Mouse (Mus musculus) c-Kit-positive CD71-positive TER-119-positive erythroid progenitor cells, embryonic 14.5 days (primary cell): ENCODE results near the gene Pan3.
A peak's percentile ranks its signal among the peaks of the same experiment; 100 is the strongest.

Experiments
- DNase-seq: peaks from one replicate; pipeline ENCODE4 v3.0.0-alpha.2; 2013; ENCODE audit warnings: low spot score

The Pan3 gene

GRCm38 (mm10) chr5:147484142-147484541, 54.2 kb downstream of the Pan3 start:
- DNase-seq, result no peak

DNA sequence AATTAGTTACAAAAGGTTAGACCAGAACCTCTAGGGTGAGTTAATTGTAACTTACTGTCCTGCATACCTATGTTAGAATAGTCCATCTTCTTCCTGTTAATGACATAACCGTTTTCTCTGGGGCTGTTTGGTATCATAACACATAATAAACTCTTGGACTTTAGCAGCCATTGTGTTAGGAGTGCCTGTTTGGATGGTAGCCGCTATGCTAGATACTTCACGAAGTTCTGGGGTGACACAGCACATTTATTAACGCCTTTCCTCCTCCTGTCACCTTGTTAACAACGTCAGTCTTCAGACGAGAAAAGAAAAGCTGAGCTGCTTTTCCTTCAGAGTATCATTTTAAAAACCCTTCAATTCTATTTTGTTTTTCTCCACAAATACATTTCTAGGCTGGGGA, 59.3 kb downstream of the Pan3 start:
- DNase-seq, result no peak

DNA sequence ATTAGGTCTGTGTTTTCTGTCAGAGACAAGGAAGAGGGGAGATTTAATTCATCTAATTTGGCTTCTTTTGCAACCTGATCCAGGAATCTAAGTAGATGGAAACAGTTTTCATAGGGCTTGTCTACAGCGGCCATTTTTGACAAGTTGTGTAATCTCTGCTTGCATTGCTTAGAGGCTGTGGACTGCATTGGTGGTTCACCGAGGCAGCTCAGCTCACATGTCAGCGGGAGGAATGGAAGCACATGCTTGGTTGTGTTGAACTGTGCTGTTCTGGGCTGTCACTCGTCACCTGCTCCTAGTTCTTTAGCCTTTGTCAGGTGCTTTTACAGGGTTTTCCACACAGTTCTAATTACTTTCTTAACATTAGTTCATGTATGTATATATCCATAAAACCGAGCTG, 60.9 kb downstream of the Pan3 start:
- DNase-seq, result no peak

GRCm38 (mm10) chr5:147492511-147492910, 62.5 kb downstream of the Pan3 start:
- peak; percentile 57 for DNase-seq

- DNase-seq, result no peak
These were observed 63.2 kb downstream of the Pan3 start for GRCm38 (mm10) chr5:147493205-147493604.

DNA sequence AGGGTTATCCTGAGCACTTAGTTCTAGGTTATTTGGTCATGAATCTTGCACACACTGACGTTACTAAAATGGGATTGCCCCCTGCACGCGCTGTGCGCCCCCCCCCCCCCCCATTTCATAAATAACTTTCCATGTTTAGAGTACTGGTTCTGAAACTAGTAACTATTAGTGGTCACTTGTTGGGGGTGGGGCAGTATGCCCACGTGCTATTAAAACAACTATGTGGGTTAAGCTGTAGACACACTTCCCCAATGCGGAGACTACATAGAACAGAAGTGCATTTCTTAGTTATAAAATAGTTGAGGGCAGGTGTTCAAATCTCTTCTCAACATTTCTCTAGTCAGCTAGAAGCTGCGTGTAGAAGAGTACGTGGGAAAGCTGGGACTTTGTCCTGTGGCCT, 63.7 kb downstream of the Pan3 start:
- no peak for DNase-seq

GRCm38 (mm10) chr5:147494388-147494787, 64.4 kb downstream of the Pan3 start:
- no peak for DNase-seq

DNA sequence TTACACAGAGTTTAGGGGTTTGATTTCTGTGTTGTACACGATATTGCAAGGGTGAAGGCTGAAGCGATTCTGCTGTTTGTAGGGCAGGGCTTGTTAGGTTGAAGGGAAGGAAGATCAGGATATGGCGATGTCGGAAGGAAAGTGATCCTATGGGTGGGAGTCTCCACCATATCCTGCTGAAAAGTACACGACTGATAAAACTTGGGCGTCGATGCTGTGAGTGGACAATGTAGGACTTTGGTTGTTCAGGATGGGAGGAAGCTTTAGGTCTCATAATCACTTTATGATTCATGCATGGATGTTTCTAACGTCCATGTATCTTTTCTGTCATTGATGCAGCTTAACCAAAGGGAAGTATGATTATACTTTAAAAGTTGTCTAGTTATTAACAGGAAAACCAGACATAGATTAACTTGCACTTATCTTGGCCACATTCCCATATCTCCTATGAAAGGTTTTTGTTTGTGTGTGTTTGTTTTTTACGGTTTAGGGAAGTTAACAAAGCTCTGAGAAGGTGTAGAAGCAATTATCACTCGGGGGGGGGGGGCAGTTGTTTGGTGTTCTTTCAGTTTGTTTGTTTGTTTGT, 64.9 kb downstream of the Pan3 start:
- no peak for DNase-seq

DNA sequence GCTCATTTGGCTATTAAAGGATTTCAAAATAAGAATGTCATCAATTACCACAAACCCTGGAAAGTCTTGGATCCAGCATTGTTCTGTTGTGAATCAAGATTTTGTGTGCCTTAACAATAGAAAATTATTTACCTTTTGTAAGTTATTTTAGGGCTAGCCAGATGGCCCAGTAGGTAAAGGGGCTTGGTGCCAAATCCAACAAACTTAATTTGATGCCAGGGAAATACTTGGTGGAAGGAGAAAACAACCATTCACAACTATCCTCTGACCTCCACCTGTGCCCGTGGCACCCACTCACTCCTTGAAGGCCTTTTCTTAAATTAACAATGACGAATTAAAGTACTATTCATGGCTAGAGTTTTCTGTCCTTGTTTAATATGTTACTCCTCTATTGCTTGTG, 66.0 kb downstream of the Pan3 start:
- DNase-seq, result no peak

GRCm38 (mm10) chr5:147496921-147497320, 67.0 kb downstream of the Pan3 start:
- DNase-seq, result no peak

- no peak for DNase-seq
These were observed 67.8 kb downstream of the Pan3 start for GRCm38 (mm10) chr5:147497714-147498113.

- no peak for DNase-seq
These were observed 71.6 kb downstream of the Pan3 start for GRCm38 (mm10) chr5:147501456-147501998.

- DNase-seq, result no peak
These were observed 73.0 kb downstream of the Pan3 start for GRCm38 (mm10) chr5:147502921-147503320.

GRCm38 (mm10) chr5:147511350-147511749, 81.4 kb downstream of the Pan3 start:
- no peak for DNase-seq

GRCm38 (mm10) chr5:147527006-147527405, 97.0 kb downstream of the Pan3 start:
- DNase-seq, result no peak

- DNase-seq, result no peak
These were observed 97.8 kb downstream of the Pan3 start for GRCm38 (mm10) chr5:147527788-147528187.

DNA sequence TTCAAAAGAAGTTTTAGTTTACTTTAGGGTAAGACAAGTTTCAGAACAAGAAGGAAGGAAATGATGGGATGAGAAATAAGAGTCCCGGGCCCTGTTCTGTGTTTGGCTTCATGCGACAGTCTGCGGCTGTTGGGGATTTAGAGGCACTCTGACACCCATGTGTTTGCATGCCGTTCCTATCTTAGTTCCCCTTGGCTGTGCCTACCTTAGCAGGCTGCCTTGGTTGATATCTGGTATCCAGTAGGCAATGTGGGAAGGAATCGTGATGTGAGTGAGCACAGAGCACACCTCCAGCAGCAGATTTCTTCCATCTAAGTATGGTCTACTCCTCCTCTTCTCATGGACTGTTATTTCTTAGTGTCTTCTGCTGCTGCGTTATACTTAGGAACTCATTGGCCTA, 102.1 kb downstream of the Pan3 start:
- DNase-seq, result no peak

DNA sequence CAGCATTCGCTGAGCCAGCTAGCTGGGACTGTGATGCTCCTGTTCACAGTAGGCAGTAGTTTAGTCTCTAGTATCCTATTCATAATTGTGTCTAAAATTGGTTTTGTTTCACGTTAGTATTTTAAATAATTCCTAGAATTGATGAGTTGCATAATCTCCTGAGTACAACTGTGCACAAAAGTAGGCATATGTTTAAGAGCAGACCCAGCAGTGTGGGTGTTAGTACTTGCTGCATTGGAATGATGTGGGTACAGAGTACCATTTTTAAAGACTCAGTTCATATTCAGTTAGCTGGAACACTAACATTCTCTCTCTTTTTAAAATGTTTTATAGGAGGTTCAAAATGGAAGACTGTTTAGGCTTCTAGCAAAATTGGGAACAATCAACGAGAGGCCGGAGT, 109.4 kb downstream of the Pan3 start:
- DNase-seq, result no peak

DNA sequence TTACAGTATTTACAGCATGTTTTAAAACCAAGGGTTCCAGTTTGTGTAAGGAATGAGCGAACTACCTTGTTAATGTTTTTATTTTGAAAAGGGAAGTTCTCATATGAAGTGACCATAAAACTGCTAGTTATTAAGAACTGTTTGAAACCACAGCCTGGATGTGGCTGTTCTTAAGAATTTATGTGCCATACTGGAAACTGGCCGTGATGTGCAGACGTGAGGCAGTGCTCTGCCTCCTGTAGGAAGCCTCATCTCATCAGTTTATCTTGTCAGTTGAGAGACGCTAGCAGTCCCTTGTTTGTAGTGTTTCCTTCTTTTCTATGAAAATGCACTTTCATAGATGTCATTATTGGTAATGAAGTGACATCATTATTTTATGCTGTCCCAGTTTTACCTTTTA, 109.9 kb downstream of the Pan3 start:
- DNase-seq, result no peak

DNA sequence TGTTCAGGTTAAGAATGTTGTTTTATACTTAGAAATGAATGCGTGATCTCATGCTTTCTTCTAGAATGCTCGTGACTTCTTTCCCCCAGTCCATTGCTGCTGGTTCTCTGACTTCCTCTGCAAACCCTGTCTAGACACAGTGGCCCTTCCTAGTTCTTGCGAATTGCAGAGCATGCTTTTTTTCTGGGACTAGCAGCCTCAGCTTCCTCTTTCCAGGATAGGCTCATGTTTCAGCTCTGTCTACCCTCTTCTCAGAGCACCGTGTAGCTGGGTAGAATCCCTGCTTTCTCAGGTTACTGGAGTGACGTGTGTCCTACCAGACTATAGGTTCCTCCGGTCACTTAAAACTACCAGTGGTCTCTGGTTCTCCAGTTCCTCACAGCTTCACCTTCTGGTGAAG, 112.3 kb downstream of the Pan3 start:
- DNase-seq, result no peak

- DNase-seq, result no peak
These were observed 115.8 kb downstream of the Pan3 start for GRCm38 (mm10) chr5:147545731-147546241.

DNA sequence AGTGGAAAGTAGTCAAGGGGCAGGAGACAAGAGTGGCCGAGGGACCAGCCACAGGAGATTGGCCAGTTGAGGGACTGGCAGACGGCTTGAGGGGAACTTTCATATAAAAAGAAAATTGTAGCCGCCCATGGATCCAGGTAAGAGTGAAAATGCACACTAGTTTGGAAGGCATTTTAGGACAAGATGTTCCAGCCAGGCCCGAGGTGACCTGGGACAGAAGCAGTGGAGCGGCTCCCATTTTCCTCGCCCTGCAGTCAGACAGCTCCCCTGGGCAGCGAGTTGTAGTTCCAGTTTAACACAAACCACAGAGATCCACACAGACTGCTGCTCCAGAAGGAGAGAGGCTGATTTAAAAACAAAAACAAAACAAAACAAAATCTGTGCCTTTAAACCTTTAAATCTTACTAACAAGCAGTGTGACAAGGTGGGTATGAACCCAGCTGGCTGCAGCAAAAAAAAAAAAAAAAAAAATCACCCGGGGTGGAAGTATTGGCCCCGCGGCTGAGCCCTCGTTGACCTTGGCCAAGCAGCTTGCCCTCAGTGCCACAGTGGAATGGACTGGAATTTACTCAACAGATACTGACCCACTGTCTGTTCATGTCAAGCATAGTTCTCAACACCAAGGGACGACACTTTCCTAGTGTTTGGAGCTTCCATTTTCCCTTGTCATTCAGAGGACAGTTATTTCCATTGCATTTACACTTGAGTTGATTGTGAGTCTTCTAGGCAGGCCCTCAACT, 119.2 kb downstream of the Pan3 start:
- no peak for DNase-seq

GRCm38 (mm10) chr5:147551879-147552627, 122.1 kb downstream of the Pan3 start:
- DNase-seq, result no peak
